Mouse (Mus musculus) kidney, adult 11 months (tissue): ENCODE results near the gene Tmem245.
A peak's percentile ranks its signal among the peaks of the same experiment; 100 is the strongest.
"Not testable (repeated sequence)": the region's sequence is repeated elsewhere in the genome, so short reads cannot be mapped to it uniquely, and the experiment has no call there.

ENCODE experiments used
- DNase-seq: peaks from one replicate; pipeline ENCODE4 v3.0.0; 2022

Tmem245 gene

DNA sequence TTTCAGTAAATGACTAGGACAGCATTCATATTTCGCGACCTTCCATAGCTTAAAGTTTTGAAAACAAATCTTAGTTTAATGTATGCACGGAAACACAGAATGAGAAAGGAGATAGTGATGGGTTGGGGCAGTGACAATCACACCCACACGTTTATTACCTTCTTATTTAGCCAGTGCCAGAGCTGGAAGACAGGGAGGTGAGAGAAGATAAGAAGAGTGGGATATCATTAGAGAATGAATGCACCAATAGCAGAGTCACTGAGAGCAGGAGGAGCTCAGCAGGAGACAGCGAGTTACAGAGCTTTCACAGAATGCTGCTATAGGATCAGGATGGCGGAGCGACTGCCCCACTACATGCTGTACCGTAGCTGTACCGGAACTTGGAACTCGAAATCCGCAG is 25.0 kb downstream of the Tmem245 start:
- no peak for DNase-seq

DNA sequence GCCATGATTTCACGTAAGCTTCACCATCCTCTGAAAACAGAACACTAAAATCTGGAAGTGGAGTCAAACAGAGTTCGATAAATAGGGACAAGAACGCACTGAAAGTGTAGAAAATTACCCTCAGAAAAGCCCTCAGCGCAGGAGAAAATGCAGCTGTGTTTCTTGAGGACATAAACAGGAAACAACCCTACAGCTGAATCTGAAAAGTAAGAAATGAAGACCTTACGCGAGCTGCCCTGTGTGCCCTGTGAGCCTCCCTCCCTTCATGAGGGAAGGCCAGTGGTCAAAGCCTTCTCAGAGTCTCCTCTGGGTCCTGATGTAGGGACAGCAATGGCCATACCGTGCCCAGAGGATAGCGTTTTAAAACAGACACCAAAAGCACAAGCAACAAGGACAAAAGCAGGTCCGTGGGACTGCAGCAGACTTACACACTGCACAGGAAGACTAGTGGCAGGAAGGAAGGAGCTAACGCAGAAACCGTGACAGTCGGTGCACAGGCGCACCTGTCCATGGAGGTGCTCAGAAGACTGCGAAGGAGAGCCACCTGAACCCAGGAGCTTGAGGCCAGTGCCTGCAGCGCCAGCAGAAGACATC is 31.4 kb downstream of the Tmem245 start:
- no peak for DNase-seq

DNA sequence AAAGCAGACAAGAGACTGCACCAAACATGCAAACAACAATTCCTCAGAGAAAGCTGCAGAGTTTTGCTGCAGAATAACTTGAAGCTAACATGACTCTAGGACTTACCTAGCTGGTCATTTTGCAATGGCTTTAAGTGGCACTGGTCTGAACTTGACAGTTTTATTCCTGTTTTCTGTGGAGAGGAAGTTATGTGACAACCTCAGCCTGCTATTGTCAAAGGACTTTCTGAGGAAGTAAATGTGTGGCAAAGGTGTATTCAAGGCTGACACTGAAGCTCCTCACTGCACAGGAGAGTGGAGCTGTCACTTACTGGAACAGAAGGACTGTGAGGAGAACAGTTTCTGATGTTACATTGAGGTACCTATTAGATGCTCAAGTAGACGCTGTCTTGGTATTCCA is 32.5 kb downstream of the Tmem245 start:
- no peak for DNase-seq

DNA sequence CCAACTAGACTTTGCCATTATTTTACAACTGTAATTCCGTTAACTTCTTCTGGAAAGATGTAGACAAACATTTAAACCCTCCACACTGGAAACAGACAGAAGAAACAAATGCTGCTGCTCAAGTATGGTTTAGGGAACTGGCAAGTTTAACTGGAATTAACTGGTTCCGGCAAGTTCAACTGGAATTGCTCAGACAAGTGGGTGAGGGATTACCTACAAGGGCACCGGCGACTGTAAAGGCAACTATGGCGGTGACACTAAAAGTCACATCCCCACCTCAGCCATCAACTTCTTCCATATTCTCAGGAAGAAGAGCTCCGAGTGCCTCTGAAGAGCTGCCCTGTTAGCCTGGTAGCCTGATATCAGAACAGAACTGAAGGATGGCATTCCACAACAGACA is 32.9 kb downstream of the Tmem245 start:
- DNase-seq, result no peak

DNA sequence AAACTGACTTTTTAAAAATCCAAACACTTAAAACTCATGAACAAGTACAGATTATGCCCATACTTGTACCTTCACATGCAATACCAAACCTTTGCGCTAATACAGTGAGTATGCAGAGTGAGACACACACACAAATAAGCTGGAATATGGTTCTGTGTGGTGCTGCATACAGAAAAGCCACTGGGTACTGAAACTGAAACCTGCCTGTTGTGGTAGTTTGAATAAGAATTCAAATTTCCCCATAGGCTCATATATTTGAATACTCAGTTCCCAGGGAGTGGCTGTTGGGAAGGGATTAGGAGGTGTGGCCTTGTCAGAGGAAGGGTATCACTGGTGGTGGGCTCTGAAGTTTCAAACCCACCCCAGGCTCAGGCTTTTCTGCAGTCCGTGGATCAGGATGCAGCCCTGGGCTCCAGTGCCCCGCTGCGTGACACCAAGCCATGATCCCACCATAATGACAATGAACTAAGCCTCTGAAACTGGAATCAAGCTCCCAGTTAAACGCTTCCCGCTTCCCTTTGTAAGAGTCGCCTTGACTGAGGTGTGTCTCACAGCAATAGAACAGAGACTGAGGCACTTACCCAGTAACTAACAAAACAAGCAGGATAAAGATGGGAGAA is 34.7 kb downstream of the Tmem245 start:
- no peak for DNase-seq

DNA sequence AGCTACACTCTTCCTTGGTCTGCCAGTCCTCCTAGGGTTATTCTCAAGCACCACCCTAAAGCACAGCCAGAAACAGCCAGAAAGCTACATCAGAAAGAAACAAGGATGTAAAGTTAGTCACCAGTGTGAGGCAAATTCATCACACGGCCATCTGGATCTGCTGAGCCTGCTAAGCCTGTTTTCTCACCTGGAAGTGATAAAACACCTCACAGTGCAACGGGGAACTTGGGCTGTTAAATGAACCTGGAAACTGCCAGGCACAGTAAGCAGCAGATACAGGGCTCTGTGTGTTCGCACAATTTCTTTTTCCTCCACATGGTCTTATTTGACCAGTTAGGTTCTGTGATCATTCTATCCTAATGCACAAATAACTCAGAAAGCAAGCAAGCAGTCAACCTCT is 37.7 kb downstream of the Tmem245 start:
- DNase-seq, result no peak

DNA sequence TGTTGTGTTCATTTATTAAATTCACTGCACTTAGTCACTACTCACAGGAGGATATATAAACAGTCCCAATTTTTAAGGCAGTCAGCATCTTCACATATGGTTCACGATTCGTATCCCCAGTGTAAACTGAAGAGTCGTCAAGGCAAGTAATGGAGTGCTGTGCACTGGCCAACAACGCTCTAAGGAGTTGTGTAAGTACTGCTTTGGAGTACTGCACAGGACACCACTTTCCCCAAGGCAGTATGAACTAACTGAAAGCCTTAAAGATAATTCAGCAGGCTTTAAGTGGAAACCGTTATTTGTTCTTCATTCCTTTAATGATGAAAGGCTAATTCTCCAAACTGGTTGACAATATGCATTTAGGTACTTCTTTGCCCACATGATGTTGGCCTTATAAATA is 39.6 kb downstream of the Tmem245 start:
- no peak for DNase-seq

DNA sequence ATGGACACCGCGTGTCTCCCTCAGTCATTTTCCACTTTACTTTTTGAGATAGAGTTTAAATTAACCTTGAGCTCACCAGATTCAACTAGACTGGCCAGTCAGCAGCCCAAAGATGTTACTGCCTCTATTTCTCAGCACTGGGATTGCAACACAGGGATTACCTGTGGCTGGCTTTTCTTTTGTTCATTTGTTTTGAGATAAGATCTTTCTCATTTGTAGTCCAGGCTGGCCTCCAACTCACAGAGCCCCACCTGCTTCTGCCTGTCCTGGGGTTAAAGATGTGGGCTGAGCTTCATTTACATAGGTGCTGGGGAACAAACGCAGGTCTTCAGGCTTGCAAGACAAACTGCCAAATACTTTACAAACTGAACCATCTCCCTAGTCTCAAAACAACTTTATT is 40.3 kb downstream of the Tmem245 start:
- DNase-seq, result no peak

DNA sequence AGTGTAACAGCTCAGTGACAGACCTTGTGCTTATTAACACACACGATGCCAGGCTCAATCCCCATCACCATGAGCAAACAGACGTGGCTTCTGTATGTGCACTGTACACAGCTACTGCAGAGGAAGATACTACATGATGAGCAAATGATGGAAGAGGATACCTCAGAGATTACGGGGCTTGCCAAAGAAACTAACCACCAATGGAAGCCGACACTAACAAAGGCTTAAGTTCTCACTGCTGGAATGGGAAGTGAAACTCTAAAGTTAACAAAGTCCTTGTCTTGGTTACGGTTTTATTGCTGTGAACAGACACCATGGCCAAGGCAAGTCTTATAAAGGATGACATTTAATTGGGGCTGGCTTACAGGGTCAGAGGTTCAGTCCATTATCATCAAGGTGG is 41.7 kb downstream of the Tmem245 start:
- no peak for DNase-seq

DNA sequence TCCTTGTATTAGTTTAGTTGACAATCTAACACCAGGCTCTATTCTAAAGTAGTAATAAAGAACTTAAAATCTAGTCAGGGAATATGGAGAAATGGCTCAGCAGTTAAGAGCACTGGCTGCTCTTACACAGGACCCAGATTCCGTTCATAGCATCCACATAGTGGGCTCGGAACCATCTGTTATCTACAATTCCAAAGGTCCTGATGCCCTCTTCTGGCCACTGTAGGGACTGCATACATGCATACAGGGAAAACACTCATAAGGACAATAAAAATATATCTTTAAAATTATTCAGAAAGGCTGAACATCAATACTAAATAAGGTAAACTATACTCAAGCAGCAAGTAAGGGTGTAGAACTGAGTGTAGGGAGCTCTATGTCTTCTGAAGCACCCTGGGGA is 45.6 kb downstream of the Tmem245 start:
- DNase-seq, result no peak

DNA sequence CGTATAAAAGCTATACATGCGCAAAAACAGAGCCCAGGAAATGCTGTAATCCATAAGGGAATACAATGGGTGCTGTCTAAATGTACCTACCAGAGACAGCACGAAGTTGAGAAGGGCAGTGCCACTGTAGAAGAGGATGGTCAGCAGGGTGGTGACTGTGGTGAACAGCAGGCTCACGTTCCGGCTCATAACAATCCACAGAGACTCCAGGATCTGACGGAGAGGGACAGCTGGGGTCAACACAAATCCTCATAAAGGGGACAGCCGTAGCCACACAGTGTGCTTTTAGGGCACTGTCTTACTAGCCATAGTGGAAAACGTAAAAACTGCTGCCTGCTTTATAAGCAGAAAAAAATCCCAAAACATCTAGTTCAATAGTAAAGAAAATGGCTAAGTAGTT is 48.0 kb downstream of the Tmem245 start:
- DNase-seq, result no peak

DNA sequence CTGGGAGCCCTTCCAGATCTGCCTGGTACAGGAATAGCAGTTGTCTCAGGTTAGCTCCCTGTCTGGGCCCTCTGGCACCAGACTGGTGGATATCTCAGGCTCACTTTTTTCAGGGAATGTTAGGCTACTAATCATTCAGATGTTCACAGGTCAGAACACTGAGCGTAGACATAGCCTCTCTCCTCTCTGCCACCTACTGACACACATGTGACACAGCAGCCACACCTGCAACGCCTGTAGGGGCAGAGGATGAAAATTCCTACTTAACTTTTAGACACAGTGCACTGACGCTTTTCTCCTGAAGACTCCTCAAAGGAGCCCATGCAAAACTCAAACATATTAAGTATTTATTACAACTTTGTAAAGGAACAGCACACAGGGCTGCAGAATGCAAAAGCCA is 49.7 kb downstream of the Tmem245 start:
- no peak for DNase-seq

DNA sequence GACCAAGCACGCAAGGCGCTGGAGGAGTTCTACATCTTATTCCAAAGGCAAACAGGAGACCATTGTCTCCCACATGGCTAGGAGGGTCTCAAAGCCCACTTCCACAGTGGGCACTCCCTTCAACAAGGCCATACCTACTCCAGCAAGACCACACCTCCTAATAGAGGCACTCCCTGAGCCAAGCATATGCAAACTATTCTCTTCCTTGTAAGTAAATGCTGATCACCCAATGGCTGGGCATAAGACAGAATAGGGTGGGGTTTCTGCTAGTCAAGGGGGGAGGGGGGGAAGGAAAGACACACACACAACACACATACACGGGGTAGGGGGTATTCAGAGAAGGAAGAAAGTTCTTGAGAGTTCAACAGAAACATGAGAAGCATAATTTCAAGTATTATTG is 53.0 kb downstream of the Tmem245 start:
- DNase-seq, result no peak

DNA sequence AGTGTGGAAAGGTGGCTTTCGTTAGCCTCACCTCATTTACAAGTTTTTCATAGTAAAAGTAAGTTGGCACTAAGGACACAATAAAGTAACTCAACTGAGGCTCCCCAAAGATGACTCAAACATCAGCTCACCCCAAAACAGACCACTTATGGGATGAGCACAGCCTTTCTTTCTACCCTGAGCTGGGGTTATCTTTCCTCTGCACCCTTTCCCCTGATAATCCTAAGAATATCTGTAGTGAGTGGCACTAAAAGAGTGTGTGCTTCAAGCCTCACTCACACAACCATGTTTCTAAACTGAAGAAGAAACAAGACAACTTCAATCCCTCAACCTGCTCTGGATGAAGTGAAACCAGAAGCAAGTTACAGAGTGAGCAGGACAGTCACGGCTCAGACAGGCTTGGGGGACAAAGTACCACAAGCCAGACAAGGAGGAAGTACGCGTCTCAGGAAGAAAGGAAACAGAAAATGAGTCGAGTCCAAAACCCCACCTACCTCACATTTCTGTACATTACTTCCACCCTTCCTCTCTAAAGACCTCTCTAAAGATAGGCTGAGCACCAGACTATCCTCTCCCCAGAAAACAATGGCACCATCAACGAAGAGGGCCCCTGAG is 54.6 kb downstream of the Tmem245 start:
- DNase-seq, result no peak

DNA sequence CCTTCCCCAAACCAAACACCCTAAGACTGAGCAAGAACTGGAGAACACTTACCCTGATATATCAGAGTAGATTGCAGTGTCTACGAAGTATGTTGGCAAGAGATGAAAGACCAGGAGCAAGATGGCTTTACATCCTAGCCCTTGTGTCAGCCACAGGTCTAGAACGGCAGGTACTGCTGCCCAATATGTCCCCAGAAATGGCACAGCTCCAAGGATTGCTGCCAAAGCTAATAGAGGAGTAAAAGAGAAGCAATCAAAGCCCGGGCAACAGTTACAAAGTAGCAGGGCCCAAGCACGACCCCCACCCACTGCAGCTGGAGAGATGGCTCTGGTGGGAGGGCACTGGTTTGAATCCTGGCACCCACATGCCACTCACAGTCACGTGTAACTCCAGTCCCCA is 58.8 kb downstream of the Tmem245 start:
- DNase-seq, result no peak

DNA sequence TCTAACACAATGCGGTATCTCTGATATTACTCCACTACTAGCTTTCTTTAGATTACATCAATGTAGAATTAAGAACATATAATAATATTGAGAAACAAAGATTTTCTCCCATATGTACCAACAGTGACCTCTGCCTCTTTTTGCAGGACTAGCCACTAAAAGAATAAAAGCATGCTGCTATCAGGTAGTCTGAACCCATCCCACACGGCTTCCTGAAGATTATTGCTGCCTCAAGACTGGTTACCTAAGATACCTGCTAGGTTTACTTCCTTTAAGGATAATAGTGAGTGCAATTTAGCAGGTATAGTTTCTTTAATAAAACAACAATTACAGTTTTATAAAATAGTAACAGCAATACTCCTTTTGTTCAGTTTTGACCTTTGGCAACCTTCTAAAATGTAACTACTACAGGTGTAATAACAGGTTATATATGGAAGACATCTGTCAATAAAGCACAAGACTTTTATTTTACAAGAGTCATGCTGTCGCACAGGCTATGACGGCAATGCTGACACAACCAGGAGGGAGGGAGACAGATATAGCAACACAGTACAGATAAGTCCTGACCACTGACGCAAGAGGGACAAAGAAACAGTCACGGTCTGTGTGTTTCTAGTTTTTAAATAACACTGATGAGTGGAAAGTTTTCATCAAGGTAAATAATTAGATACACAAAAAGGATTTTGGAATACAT is 60.8 kb downstream of the Tmem245 start:
- no peak for DNase-seq

DNA sequence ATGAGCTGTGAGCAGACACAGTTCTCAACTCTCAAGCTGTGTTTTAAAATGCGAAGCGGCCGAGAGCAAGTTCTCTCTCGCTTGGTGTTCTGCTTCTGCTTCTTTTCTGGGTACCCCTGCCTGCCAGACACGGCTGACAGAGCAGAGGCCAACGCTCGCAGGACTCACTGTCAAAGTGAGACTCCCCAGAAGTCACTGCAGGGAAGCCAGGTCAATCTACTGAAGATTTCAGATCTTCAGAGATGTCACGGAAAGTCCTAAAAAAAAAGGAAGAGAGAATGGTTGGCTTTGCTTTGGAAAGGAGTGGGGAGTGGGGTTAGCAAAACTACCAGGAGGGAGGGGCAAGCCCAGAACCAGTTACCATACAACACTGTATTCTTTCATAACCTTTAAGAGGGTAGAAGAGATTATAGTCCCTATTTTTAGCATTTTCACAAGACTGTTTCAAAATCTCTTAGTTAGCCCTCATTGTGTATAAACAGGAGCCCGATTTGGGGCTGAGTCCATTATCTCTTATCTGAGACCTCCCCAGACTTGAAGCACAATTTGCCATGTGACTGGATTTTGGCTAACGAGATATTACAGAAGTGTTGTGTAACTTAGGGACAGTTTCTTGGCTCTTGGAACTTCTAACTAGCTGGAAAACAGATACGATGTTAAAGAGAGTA is 67.1 kb downstream of the Tmem245 start:
- no peak for DNase-seq

DNA sequence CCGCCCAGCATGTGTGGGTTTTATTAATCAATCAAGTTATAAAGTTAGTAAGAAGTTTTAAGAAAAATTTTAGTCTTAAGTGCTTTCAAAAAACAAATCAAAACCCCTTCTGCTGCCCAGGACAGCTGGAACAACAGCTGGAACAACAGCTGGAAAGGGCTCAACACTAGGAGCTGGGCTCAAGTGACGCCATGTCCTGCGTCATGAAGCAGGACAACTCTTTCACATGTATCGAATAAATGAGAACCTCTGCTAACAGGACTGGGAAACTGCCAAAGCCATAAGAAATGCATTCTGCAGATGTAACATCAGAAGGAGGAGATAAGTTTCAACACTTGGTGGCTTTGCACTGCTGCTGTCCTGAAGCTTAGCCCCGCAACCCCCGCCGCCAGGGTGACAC is 68.3 kb downstream of the Tmem245 start:
- no peak for DNase-seq

DNA sequence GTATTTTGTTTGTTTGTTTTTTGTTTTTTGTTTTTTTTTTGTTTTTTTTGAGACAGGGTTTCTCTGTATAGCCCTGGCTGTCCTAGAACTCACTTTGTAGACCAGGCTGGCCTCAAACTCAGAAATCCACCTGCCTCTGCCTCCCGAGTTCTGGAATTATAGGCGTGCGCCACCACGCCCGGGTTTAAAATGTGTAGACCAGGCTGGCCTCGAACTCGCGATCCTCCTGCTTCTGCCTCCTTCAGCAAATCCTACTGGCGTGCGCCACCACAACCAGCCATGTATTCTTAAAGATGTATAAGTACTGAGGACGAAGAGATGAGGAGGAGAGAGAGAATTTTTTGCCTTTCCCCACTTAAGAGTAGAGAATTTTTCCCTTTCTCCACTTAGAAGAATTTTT is 76.7 kb downstream of the Tmem245 start:
- DNase-seq, result not testable (repeated sequence)

DNA sequence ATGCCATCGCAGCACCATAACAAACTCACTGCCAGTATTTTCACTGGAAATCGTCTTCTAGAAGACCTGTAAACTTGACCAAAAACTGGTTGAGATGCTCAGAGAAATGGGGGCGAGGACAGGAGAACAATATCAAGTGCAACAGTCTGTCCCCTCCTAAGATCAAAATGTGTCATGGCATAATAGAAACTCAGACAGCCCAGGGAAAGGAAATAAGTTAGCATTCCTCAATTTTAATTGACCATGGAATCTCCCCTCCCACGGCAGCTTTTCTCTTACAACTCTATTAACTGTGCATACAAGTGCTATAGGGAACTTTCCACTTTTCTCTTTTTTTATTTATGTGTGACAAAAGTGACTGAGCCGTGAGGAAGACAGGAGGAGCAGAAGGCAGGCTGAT is 79.5 kb downstream of the Tmem245 start:
- no peak for DNase-seq

DNA sequence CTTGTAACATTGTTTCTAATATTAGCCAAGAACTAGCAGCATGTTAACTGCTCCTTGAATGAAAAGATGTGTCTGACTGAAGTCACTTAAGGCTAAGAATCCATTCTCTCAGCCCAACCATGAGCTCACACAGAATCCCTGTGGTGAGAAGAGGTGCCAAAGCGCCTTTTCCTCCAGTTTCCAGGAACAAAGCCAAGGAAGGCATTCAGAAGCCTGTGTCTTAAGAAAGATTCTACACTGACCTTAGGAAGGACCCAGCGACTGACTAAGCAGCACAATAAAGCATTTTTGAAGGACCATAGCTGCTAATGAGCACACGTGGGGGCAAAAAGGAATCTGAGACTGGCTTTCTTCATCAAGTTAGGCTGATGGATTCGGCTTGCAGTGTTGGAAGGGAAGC is 81.3 kb downstream of the Tmem245 start:
- DNase-seq, result peak; percentile 18

DNA sequence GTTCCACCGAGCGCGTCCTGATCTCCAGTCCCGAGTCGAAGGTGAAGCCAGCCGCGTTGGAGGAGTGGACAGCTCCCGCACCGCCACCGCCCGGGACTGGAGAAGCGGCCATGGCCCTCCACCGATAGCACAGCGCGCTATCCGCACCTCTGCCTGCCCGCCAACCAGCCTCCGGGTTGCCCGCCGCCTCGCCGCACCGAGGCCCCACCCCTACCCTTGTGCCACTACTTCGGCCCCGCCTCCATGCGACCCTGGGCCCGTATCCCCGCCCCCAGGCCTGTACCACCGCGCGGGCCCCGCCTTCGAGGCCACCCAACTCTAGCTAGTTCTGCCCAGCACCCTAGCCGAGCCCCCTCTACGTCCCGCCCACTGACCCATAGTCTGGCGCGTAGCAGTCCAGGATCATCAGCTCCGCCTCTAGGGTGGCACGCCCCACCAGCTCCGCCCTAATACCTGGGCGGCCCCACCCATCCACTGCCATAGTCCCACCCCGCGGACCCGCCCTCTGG is 82.2 kb downstream of the Tmem245 start, which contains the start of gene Ctnnal1:
TSS of gene Ctnnal1 (minus strand) at position 186 of the 509 bp plus-strand sequence.
- DNase-seq, result peak; percentile 98

DNA sequence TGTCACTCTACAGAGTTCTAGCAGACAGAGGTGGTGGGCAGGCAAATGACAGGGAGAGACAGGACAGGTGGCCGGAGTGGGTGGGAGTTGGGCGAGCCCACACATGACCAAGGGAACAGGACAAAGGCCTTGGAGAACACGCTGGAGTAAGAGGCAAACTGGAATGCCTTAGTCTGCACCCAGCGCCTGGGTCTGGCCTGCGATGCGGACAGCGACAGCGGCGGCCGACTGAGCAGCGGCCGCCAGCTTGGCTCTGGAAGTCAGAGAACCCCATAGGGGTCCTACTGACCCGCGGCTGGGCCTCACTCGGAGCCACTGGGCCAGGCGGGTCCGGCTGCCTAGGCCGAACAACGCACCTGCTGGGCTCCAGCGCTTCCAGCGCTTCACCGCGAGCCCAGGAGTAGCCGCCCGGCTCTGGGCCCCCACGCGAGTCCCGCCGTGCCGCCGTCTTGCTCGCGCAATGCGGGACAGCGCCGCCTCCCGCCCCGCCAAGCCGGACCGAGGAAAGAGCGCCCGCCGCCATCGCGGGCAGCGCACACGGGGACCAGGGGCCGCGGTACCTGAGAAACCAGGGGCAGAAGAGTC is 82.7 kb downstream of the Tmem245 start:
- DNase-seq, result peak; percentile 45
